Mouse (Mus musculus): ENCODE measurements around the gene Epha4. TPM values are rescaled to one million over a fixed set of nuclear protein-coding genes. Genes with fewer than 3 reads are reported as not detected.
A peak's percentile ranks its signal among the peaks of the same experiment; 100 is the strongest.

The Epha4 gene
- polyA plus RNA-seq, 1 experiment from 2014 or later, result 93.3 TPM

- WGBS, result 60% methylated on average over 2 of the region's 2 CpGs
- H3K27me3 ChIP-seq, result no peaks in the 10 kb centered on the region
Observed at GRCm38 (mm10) chr1:77523354-77523753, 8.5 kb upstream of the Epha4 start.

GRCm38 (mm10) chr1:77521640-77522539 is 7.0 kb upstream of the Epha4 start:
- Histone ChIP-seq H3K4me1 (peaks cover 29% of the 10 kb centered on the region), H3K36me3 (no peaks in the 10 kb centered on the region), H3K4me2 (replicated peaks) (peak overlapping the region; percentile 37; the same call in 1 of the 2 replicates), H3K9me3 (no peaks in the 10 kb centered on the region), H3K27ac (replicated peaks) (peak overlapping the region; percentile 14; the same call in 1 of the 2 replicates), H3K4me3 (no peak overlapping the region), H3K9ac (replicated peaks) (peak overlapping the region; percentile 31), H3K27me3 (no peaks in the 10 kb centered on the region)
- ATAC-seq (replicated peaks), result peak; percentile 41; the same call in 1 of the 2 replicates
- 8% methylated on average over 16 of the region's 17 CpGs for WGBS

More at GRCm38 (mm10) chr1:77523354-77523753, 8.5 kb upstream of the Epha4 start:
- H3K36me3 ChIP-seq, result no peaks in the 10 kb centered on the region
- no peak overlapping the region for H3K4me2 ChIP-seq (replicated peaks)
- peaks cover 28% of the 10 kb centered on the region for H3K4me1 ChIP-seq
- H3K9ac ChIP-seq (replicated peaks), result no peak overlapping the region
- ATAC-seq (replicated peaks), result no peak
- no peak overlapping the region for H3K4me3 ChIP-seq
- no peak overlapping the region for H3K27ac ChIP-seq (replicated peaks)
- no peaks in the 10 kb centered on the region for H3K9me3 ChIP-seq

- Histone ChIP-seq H3K4me1 (peaks cover 39% of the 10 kb centered on the region), H3K9me3 (no peaks in the 10 kb centered on the region), H3K9ac (replicated peaks) (no peak overlapping the region), H3K4me2 (replicated peaks) (no peak overlapping the region), H3K27me3 (no peaks in the 10 kb centered on the region), H3K36me3 (no peaks in the 10 kb centered on the region), H3K27ac (replicated peaks) (no peak overlapping the region), H3K4me3 (no peak overlapping the region)
- ATAC-seq (replicated peaks), result no peak
- WGBS, result 90% methylated on average over 3 of the region's 3 CpGs
Observed at GRCm38 (mm10) chr1:77518715-77519114, 3.8 kb upstream of the Epha4 start.

- H3K27ac ChIP-seq (replicated peaks), result peak overlapping the region; percentile 90
- H3K9me3 ChIP-seq, result no peaks in the 10 kb centered on the region
- peak overlapping the region; percentile 68 for H3K4me3 ChIP-seq
- no peaks in the 10 kb centered on the region for H3K36me3 ChIP-seq
- H3K4me1 ChIP-seq, result peaks cover 34% of the 10 kb centered on the region
- no peaks in the 10 kb centered on the region for H3K27me3 ChIP-seq
- WGBS, result under 1% methylated on average over 36 of the region's 36 CpGs
- peak overlapping the region; percentile 60 for H3K9ac ChIP-seq (replicated peaks)
- peak; percentile 41 for ATAC-seq (replicated peaks)
- peak overlapping the region; percentile 85 for H3K4me2 ChIP-seq (replicated peaks)
Observed at GRCm38 (mm10) chr1:77516203-77516991, 1.5 kb upstream of the Epha4 start.

- 0% methylated on average over 12 of the region's 12 CpGs for WGBS
- peak overlapping the region; percentile 60 for H3K9ac ChIP-seq (replicated peaks)
- H3K4me2 ChIP-seq (replicated peaks), result peak overlapping the region; percentile 85
- H3K4me1 ChIP-seq, result peaks cover 34% of the 10 kb centered on the region
- peak overlapping the region; percentile 90 for H3K27ac ChIP-seq (replicated peaks)
- peak overlapping the region; percentile 68 for H3K4me3 ChIP-seq
- ATAC-seq (replicated peaks), result no peak; the same call in 1 of the 2 replicates
- no peaks in the 10 kb centered on the region for H3K36me3 ChIP-seq
- H3K27me3 ChIP-seq, result no peaks in the 10 kb centered on the region
- H3K9me3 ChIP-seq, result no peaks in the 10 kb centered on the region
Observed at GRCm38 (mm10) chr1:77515651-77515981, 728 bp upstream of the Epha4 start.

GRCm38 (mm10) chr1:77514325-77514962 is 444 bp downstream of the Epha4 start:
- no peaks in the 10 kb centered on the region for H3K27me3 ChIP-seq
- no peaks in the 10 kb centered on the region for H3K36me3 ChIP-seq
- H3K4me2 ChIP-seq (replicated peaks), result peak overlapping the region; percentile 85
- H3K9me3 ChIP-seq, result no peaks in the 10 kb centered on the region
- under 1% methylated on average over 45 of the region's 45 CpGs for WGBS
- H3K27ac ChIP-seq (replicated peaks), result peak overlapping the region; percentile 90
- H3K4me1 ChIP-seq, result peaks cover 43% of the 10 kb centered on the region
- peak; percentile 24 for ATAC-seq (replicated peaks)
- peak overlapping the region; percentile 75 for H3K9ac ChIP-seq (replicated peaks)
- peak overlapping the region; percentile 68 for H3K4me3 ChIP-seq

GRCm38 (mm10) chr1:77513959-77514324 is 946 bp downstream of the Epha4 start:
- H3K36me3 ChIP-seq, result no peaks in the 10 kb centered on the region
- H3K4me2 ChIP-seq (replicated peaks), result peak overlapping the region; percentile 85
- peak overlapping the region; percentile 90 for H3K27ac ChIP-seq (replicated peaks)
- 1% methylated on average over 9 of the region's 9 CpGs for WGBS
- H3K9me3 ChIP-seq, result no peaks in the 10 kb centered on the region
- H3K27me3 ChIP-seq, result no peaks in the 10 kb centered on the region
- peak overlapping the region; percentile 68 for H3K4me3 ChIP-seq
- H3K4me1 ChIP-seq, result peaks cover 47% of the 10 kb centered on the region
- peak overlapping the region; percentile 75 for H3K9ac ChIP-seq (replicated peaks)
- no peak for ATAC-seq (replicated peaks)

GRCm38 (mm10) chr1:77513411-77513941 is 1.4 kb downstream of the Epha4 start:
- Histone ChIP-seq H3K27me3 (no peaks in the 10 kb centered on the region), H3K9ac (replicated peaks) (peak overlapping the region; percentile 75), H3K36me3 (no peaks in the 10 kb centered on the region), H3K4me3 (peak overlapping the region; percentile 68), H3K4me2 (replicated peaks) (peak overlapping the region; percentile 85), H3K27ac (replicated peaks) (peak overlapping the region; percentile 90), H3K4me1 (peaks cover 52% of the 10 kb centered on the region), H3K9me3 (no peaks in the 10 kb centered on the region)
- 0% methylated on average over 27 of the region's 27 CpGs for WGBS
- ATAC-seq (replicated peaks), result peak; percentile 24

GRCm38 (mm10) chr1:77512431-77513195 is 2.3 kb downstream of the Epha4 start:
- peak overlapping the region; percentile 90 for H3K27ac ChIP-seq (replicated peaks)
- H3K4me2 ChIP-seq (replicated peaks), result peak overlapping the region; percentile 85
- no peak for ATAC-seq (replicated peaks)
- H3K9ac ChIP-seq (replicated peaks), result peak overlapping the region; percentile 75
- H3K27me3 ChIP-seq, result no peaks in the 10 kb centered on the region
- WGBS, result under 1% methylated on average over 20 of the region's 20 CpGs
- H3K4me1 ChIP-seq, result peaks cover 60% of the 10 kb centered on the region
- no peaks in the 10 kb centered on the region for H3K36me3 ChIP-seq
- H3K9me3 ChIP-seq, result no peaks in the 10 kb centered on the region
- peak overlapping the region; percentile 68 for H3K4me3 ChIP-seq

GRCm38 (mm10) chr1:77512059-77512407 is 2.9 kb downstream of the Epha4 start:
- H3K4me3 ChIP-seq, result peak overlapping the region; percentile 68
- H3K4me1 ChIP-seq, result peaks cover 61% of the 10 kb centered on the region
- H3K27me3 ChIP-seq, result no peaks in the 10 kb centered on the region
- peak overlapping the region; percentile 90 for H3K27ac ChIP-seq (replicated peaks)
- H3K9me3 ChIP-seq, result no peaks in the 10 kb centered on the region
- ATAC-seq (replicated peaks), result no peak
- peak overlapping the region; percentile 75 for H3K9ac ChIP-seq (replicated peaks)
- H3K36me3 ChIP-seq, result no peaks in the 10 kb centered on the region
- H3K4me2 ChIP-seq (replicated peaks), result peak overlapping the region; percentile 85
- 0% methylated on average over 4 of the region's 4 CpGs for WGBS

Measured in forebrain, embryonic 15.5 days (tissue).